Mouse (Mus musculus): ENCODE results near the gene Rabl3. TPM values are rescaled to one million over a fixed set of nuclear protein-coding genes. Genes with fewer than 3 reads are reported as not detected.

Gene Rabl3
- total RNA-seq, 1 experiment from 2014 or later = 7.3 TPM

DNA sequence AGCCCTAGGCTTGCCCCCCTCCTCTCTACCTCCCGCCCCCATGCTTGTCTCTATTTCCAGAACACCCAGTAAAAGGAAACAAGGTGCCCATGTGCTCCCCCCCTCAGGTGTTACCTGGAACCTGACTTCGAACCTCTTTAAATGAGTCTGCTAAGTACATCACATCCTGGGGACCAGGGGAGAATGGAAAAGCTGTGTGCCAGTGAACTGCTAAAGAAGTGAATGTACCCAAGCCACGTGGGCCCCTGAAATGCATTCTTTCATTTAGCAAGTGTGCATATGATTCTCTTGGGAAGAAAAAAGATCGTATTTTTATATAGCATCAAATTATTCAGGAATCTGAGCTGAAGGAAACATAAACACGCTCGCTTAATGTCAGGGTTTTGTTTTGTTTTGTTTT is 44.1 kb downstream of the Rabl3 start:
- no peak for ATAC-seq (replicated peaks; ENCODE audit: insufficient number of reproducible peaks, low FRiP score, low TSS enrichment, poor library complexity, severe bottlenecking)

DNA sequence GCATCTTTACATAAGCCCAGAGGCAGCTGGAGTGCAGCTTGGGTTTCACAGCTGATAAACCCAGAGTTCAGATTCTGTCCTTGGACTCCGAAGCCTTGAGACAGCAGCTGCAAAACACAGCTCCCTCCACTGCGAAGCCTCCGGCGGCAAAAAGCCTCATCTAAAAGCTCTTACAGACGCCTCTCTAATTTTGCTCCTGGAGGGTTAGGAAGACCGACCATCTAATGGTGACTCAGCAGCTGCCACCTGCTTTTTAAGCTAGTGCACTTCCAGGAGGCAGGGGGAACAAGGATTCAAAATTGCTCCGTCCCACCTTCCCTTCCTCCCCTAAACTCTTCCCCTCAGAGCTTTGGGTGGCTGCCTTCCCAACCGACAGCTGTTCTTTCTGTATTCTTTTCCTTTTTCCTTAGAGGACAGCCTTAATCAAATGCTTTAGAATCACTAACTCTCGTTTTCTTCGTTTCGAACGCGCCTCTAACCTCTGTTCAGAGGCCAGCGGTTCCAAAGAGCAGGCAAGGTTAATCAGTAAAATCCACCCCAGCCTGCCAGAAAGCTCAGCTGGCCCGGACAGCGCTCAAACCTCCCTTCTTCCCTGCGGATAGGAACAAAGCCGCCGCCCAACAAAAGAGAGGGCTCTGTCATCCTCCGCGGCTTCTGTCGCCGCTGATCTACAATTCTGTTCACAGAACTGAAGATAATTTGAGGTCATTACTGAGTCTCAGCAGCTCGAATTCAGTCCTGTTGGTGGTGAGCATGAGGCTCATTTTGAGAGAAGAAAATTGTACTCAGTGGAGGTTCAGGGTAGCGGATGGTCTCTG is 44.7 kb downstream of the Rabl3 start:
- ATAC-seq (replicated peaks; ENCODE audit: insufficient number of reproducible peaks, low FRiP score, low TSS enrichment, poor library complexity, severe bottlenecking) = no peak

DNA sequence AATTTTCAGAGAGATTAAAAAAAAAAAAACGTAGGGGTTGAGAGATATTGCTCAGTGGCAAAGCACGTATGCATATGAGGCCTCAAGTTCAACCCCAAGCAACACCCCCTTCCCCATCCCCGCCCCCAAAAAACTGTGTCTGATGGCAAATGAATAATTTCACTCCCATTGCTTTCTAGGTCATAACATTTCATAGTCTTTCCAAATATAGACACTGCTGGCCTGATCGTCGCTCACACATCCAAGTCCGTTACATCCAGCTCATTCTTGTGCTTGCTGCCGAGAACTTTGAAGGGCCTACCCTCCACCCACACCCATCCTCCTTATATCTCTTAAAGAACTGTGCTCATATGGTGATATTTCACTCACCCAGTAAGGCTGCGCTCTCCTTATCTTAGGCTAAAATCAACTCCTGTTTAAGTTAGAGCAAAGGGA is 45.5 kb downstream of the Rabl3 start:
- no peak for ATAC-seq (replicated peaks; ENCODE audit: insufficient number of reproducible peaks, low FRiP score, low TSS enrichment, poor library complexity, severe bottlenecking)

DNA sequence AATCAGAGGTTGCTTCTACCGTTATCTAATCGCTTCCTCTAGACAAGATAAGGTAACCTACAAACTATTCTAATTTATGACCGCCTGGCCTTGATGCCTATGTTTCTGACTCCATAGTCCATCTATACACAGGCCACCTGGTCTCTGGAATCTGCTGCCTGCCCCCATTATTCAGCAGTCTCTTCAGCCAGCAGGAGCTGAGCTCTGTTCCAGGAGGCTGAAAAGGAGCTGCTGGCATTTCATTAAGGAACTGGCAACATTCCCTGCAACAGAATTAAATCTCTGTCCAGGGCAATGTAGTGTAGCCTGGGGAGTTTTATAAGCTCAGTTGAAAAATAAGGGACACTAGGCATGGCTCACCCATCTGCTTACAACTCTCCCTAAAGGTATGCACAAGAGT is 51.2 kb downstream of the Rabl3 start:
- ATAC-seq (replicated peaks; ENCODE audit: insufficient number of reproducible peaks, low FRiP score, low TSS enrichment, poor library complexity, severe bottlenecking) = no peak

DNA sequence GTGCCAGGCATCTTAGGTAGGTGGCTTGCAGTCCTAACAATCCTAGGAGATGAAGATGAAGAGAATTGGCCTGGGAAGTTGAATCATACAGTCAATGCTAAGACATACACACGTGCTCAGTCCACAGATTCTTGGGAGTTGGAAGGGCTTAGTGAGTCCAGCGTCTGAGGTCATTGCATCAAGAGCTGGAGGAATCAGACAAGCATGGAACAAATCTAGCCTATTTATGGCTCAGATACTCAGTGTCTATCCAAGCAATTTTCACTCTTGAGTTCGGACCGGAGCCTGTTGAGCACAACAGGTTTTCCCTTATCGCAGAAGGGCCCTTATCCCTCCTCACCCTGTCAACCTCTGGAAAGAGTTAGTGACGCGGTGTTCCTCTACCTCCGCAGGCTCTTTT is 51.9 kb downstream of the Rabl3 start:
- no peak for ATAC-seq (replicated peaks; ENCODE audit: insufficient number of reproducible peaks, low FRiP score, low TSS enrichment, poor library complexity, severe bottlenecking)

DNA sequence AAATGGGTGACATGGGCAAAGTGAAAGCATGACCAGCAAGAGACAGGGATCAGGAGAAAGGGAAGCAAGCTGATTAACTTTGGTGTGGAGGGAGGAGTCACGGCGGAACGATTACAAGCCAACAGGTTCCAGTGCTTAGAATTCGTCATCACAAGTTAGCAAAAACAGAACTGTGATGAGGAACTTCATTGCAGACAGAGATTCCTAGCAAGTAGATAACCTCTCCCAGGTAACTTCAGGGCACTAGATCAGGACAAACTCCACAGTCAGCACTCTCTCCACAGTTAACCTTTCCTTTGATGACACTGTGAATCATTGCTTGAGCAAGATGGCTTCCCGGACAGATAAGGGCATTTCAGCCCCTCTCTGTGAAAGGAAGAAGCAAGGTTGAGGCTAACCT is 57.7 kb downstream of the Rabl3 start:
- no peak for ATAC-seq (replicated peaks; ENCODE audit: insufficient number of reproducible peaks, low FRiP score, low TSS enrichment, poor library complexity, severe bottlenecking)

DNA sequence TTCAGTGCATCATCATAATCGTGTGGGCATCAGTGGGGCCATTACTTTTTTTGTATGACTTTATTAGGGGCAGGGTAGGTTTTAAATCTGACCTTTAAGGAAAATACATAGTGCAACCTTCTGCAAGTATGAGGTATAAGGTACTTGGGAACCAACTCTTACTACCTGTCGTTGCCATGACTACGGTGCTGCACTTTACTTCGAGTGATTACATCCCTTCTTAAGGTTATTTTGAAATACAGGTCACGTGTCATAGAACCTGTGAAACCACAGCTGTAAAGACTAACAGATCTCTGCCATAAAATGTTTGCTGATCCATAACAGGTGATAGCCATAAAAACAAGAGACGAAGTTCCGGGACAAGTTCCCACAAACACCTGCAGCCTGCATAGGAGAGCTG is 58.8 kb downstream of the Rabl3 start:
- ATAC-seq (replicated peaks; ENCODE audit: insufficient number of reproducible peaks, low FRiP score, low TSS enrichment, poor library complexity, severe bottlenecking) = no peak

DNA sequence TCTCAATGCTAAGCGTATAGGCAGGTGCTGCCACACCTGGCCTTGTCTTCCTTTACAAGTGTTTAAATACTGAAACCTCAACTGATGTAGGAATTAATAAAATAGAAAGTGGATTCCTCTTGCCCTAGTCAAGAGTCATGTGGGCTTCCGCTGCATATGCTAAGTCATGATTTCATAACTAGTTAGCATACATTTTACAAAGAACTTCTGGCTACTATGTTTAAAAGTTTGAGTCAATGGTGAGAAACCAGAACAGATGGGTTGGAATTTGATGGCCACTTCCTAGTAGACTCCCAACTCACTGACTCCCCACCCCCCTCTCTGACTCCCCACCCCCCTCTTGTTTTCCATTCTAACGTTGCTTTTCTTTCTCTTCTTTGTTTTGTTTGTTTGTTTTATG is 59.6 kb downstream of the Rabl3 start:
- ATAC-seq (replicated peaks; ENCODE audit: insufficient number of reproducible peaks, low FRiP score, low TSS enrichment, poor library complexity, severe bottlenecking) = no peak

DNA sequence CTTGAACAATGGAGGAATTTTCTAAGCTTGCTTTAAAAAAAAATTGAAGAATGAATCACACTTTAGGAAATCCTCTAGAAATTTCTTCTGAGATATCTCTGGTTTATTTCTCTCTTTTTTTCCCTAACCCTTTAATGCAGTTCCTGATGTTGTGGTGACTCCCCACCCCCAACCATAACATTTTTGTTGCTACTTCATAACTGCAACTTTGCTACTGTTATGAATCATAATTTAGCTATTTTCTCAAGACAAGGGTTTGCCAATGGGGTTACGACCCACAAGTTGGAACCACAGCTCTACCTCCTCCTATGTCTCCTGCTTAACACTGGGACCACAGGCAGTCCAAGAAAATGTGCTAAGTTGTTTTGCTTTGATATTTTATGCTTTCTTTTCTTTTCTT is 63.7 kb downstream of the Rabl3 start:
- ATAC-seq (replicated peaks; ENCODE audit: insufficient number of reproducible peaks, low FRiP score, low TSS enrichment, poor library complexity, severe bottlenecking) = no peak

DNA sequence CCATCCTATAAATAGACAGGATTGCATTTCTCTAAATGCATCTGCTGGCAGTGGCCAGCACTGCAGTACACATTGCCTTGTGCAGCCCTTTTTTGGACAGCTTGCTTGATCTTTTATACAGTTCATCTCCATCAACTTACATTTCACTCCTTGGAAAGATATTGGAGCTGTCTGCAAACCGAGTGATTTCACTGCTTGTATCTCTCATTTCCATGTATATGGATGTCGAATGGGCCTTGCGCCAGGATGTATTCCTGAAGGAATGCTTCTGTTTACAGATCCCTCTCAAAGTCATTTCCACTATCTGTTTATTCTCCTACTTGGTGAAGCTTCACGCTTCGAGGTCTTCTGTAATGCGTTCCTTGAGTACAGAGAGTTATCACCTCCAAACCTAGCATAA is 64.6 kb downstream of the Rabl3 start:
- no peak for ATAC-seq (replicated peaks; ENCODE audit: insufficient number of reproducible peaks, low FRiP score, low TSS enrichment, poor library complexity, severe bottlenecking)

DNA sequence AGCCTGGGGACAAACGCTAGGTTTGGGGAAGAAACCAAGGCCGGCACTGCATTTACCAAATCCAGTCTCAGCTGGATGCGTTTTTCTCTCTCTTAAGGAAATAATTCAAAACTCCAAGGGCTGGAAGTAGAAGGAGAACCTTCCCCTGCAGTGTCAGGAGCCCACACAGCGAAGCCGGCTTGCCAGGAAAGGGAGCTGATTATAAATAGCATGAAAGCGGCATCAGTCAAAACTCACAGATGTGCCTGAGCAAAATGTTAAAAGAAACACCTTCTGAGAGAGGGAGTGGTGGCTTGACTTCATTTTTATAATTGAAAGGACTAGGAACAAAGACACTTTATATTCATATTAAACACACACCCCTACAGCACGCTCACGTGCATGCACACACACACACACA is 70.6 kb downstream of the Rabl3 start:
- ATAC-seq (replicated peaks; ENCODE audit: insufficient number of reproducible peaks, low FRiP score, low TSS enrichment, poor library complexity, severe bottlenecking) = no peak

DNA sequence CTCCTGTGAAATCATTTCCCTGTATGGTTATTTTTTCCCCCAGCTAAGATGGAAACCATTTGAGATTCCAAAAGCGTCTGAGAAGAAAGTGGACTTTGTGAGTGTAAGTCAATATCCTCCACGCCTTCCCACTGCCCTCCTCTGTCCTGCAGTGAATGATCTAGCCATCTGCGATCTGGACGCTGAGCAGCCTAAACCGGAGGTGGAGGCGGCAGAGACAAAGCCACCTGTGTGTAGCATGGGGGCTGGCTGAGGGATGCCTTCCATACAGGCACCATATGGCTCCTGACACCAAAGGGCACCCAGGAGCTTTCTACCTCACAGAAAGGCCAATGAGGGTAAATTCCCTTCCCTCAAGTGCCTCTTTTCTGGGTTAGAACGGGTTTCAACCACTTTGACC is 71.4 kb downstream of the Rabl3 start:
- ATAC-seq (replicated peaks; ENCODE audit: insufficient number of reproducible peaks, low FRiP score, low TSS enrichment, poor library complexity, severe bottlenecking) = no peak

DNA sequence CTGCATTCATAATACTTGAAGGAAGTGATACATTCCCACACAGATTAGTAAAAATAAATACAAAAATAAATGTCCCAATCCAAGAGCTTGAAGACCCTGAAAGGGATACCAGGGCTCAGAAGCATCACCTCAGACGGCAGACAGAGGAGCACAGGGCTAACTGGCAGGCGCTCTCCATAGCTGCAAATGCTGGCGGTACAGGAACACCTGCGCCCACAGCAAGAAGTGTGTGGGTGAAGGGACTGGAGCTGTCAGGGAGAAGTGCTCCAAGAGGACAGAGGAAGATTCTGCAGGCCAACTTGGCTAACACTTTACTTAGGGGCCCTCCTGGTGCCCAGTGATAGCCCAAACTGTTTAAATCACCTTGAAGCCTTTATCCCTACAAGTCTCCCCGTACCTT is 72.3 kb downstream of the Rabl3 start:
- no peak for ATAC-seq (replicated peaks; ENCODE audit: insufficient number of reproducible peaks, low FRiP score, low TSS enrichment, poor library complexity, severe bottlenecking)

DNA sequence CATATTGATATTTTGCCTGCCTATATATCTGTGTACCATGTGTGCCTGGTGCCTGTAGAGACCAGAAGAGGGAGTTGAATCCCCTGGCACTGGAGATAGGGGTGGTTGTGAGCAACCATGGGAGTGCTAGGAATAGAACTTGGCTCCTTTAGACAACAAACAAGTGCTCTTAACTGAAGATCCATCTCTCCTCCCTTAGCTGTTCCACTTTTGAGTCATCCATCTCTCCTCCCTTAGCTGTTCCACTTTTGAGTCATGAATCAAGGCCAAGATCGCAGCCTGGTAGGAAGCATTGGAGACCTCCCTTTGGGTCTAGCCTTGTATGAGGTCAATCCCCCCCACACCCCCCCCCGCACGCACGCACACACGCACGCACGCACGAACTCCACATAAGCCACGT is 74.9 kb downstream of the Rabl3 start:
- no peak for ATAC-seq (replicated peaks; ENCODE audit: insufficient number of reproducible peaks, low FRiP score, low TSS enrichment, poor library complexity, severe bottlenecking)

DNA sequence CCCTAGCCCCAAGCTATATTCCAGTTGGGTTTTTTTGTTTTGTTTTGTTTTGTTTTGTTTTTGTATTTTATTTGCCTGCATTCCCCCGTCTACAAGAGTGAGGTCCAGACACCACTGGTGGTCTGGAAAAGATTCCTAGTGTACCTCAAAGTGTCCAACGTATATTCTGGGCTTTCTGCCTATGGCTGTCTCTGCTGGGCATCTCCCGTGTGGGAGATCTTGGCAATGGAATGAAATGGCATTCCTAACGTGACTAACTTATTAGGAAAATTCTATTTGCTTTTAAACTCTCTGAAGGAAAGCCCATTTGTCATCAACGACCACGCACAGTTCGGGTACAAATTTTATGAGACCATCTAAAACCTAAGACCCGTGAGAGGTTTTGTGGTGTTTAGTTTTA is 75.7 kb downstream of the Rabl3 start:
- ATAC-seq (replicated peaks; ENCODE audit: insufficient number of reproducible peaks, low FRiP score, low TSS enrichment, poor library complexity, severe bottlenecking) = no peak

DNA sequence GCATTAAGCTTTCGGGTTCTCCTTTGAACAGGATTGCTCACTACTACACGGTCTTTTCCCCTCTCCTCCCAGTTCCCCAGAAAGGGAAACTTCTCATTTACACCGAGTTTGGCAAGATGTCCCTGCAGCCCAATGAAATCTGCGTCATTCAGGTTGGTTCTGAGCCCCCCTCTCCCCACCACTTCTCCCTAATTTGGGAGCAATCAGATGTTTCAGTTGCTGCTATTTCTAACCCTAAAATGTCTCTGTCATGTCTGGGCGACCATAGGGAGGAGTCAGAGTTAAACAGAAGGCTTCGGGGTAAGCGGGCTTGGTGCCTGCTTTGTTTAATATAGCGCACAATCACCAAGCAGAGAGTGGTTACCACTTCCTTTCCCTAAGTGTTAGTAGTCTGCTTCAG is 76.4 kb downstream of the Rabl3 start:
- no peak for ATAC-seq (replicated peaks; ENCODE audit: insufficient number of reproducible peaks, low FRiP score, low TSS enrichment, poor library complexity, severe bottlenecking)

DNA sequence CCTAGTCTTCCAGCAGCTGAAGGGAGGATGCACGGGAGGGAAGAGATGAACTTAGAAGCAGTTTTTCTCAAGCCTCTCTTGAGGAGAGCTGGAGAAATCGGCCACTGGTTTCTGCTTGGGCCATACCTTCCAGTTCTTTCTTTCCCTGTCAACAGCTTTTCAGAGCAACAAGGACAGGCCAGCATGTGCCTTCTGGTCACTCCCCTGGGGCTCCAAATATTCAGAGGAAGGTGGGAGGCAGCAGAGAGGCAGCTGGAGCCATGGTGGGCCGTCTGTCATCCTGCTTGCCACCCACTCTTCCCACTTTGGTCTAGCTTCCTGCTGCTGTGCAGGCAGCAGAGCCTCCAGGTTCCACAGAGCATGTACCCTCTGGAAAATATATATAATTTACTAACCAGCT is 78.0 kb downstream of the Rabl3 start:
- ATAC-seq (replicated peaks; ENCODE audit: insufficient number of reproducible peaks, low FRiP score, low TSS enrichment, poor library complexity, severe bottlenecking) = no peak

All from monocyte, adult 5-6 weeks (primary cell).